Mouse (Mus musculus) forebrain, postnatal 0 days (tissue): ENCODE results near the gene Men1. TPM values are rescaled to one million over a fixed set of nuclear protein-coding genes. Genes with fewer than 3 reads are reported as not detected.

Experiments used
- ATAC-seq: fragments of 200-750 bp; cut with Nextera tagmentation; 2 replicates; pipeline ENCODE4 v1.8.0; 2017; ENCODE audit warnings: mild to moderate bottlenecking, moderate library complexity
- DNase-seq: peaks from one replicate; pipeline ENCODE4 v3.0.0-alpha.2; 2015
- H3K27ac ChIP-seq: fragments of 300-500 bp; sonication (generic); 2 replicates; pipeline ENCODE4 v1.5.1; 2014; ENCODE audit warnings: low read depth, mild to moderate bottlenecking, antibody characterized with exemption, low read length, moderate library complexity, mixed read lengths
- H3K27me3 ChIP-seq: fragments of 300-500 bp; sonication (generic); 2 replicates; pipeline ENCODE4 v1.6.1; 2014; ENCODE audit warnings: mild to moderate bottlenecking, low read length, mixed read lengths; ENCODE audit not compliant: insufficient read depth
- H3K36me3 ChIP-seq: fragments of 300-500 bp; sonication (generic); 2 replicates; pipeline ENCODE4 v1.6.1; 2014; ENCODE audit warnings: mild to moderate bottlenecking, moderate library complexity; ENCODE audit not compliant: insufficient read depth
- H3K4me1 ChIP-seq: fragments of 300-500 bp; sonication (generic); 2 replicates; pipeline ENCODE4 v1.6.1; 2014; ENCODE audit warnings: antibody characterized with exemption; ENCODE audit not compliant: insufficient read depth
- H3K4me2 ChIP-seq: fragments of 300-500 bp; sonication (generic); 2 replicates; pipeline ENCODE4 v1.6.1; 2014; ENCODE audit warnings: low read depth, mild to moderate bottlenecking, moderate library complexity
- H3K4me3 ChIP-seq: fragments of 300-500 bp; sonication (generic); 2 replicates; pipeline ENCODE4 v1.5.1; 2014; ENCODE audit warnings: low read depth, low read length, mixed read lengths
- H3K9ac ChIP-seq: fragments of 300-500 bp; sonication (generic); 2 replicates; pipeline ENCODE4 v1.6.1; 2014; ENCODE audit warnings: mild to moderate bottlenecking
- H3K9me3 ChIP-seq: fragments of 300-500 bp; sonication (generic); 2 replicates; pipeline ENCODE4 v1.6.1; 2016; ENCODE audit warnings: low read length
- CTCF ChIP-seq: sonication (generic); IDR thresholded peaks from 2 replicates; pipeline ENCODE4 v1.5.1; 2016; ENCODE audit warnings: antibody characterized with exemption, control low read depth, low read depth
- WGBS: fragments of 180-500 bp; shearing (Covaris S2); extraction: QIAGEN DNeasy Blood & Tissue Kit; methylation state at CpG from one replicate; pipeline ENCODE4 v1.1.7; 2014; 5-methylcytosine and 5-hydroxymethylcytosine counted together
- polyA plus RNA-seq: library from polyadenylated mRNA; unstranded; fragments of >200 nt; fragmentation: Nextera tagmentation; extraction: Ambion mirVana; gene quantifications from 2 replicates; pipeline ENCODE4 v1.2.1, GENCODE M21; 2015
- total RNA-seq: library from RNA; depleted of rRNA; stranded (reverse); fragments of >200 nt; gene quantifications from 2 replicates; pipeline ENCODE4 v1.2.3, GENCODE M21; 2014

Gene Men1
- total and polyA plus RNA-seq, 2 experiments from 2014 or later, result 60.5 to 60.9 TPM

GRCm38 (mm10) chr19:6343066-6343925 is 8.5 kb downstream of the Men1 start:
- no peak for TF ChIP-seq CTCF
- H3K4me2 ChIP-seq, result no peak overlapping the region
- DNase-seq (no peak), ATAC-seq (no peak)
- H3K9ac ChIP-seq, result no peak overlapping the region
- H3K36me3 ChIP-seq, result peaks cover 72% of the 10 kb centered on the region
- H3K4me1 ChIP-seq, result no peaks in the 10 kb centered on the region
- no peaks in the 10 kb centered on the region for H3K27me3 ChIP-seq
- H3K9me3 ChIP-seq, result no peaks in the 10 kb centered on the region
- H3K27ac ChIP-seq, result no peak overlapping the region
- WGBS, result 89% methylated on average over 19 of the region's 19 CpGs
- H3K4me3 ChIP-seq, result no peak overlapping the region

GRCm38 (mm10) chr19:6343996-6344395 is 9.2 kb downstream of the Men1 start:
- WGBS, result 88% methylated on average over 5 of the region's 5 CpGs
- no peak overlapping the region for H3K27ac ChIP-seq
- no peaks in the 10 kb centered on the region for H3K4me1 ChIP-seq
- no peak overlapping the region for H3K9ac ChIP-seq
- no peak for TF ChIP-seq CTCF
- no peaks in the 10 kb centered on the region for H3K27me3 ChIP-seq
- H3K9me3 ChIP-seq, result no peaks in the 10 kb centered on the region
- no peak overlapping the region for H3K4me2 ChIP-seq
- peaks cover 66% of the 10 kb centered on the region for H3K36me3 ChIP-seq
- ATAC-seq (no peak), DNase-seq (no peak)
- no peak overlapping the region for H3K4me3 ChIP-seq

- TF ChIP-seq CTCF, result no peak
- no peak for ATAC-seq
- Histone ChIP-seq H3K4me1 (no peaks in the 10 kb centered on the region), H3K9ac (no peak overlapping the region), H3K4me3 (no peak overlapping the region), H3K4me2 (no peak overlapping the region), H3K27ac (no peak overlapping the region), H3K36me3 (peaks cover 61% of the 10 kb centered on the region), H3K27me3 (no peaks in the 10 kb centered on the region), H3K9me3 (no peaks in the 10 kb centered on the region)
- 86% methylated on average over 5 of the region's 5 CpGs for WGBS
- DNase-seq, result no peak
Observed at GRCm38 (mm10) chr19:6346023-6346422, 11.2 kb downstream of the Men1 start.

GRCm38 (mm10) chr19:6346661-6347060 is 11.9 kb downstream of the Men1 start:
- Histone ChIP-seq H3K4me1 (no peaks in the 10 kb centered on the region), H3K4me3 (no peak overlapping the region), H3K9ac (no peak overlapping the region), H3K36me3 (peaks cover 62% of the 10 kb centered on the region), H3K4me2 (no peak overlapping the region), H3K9me3 (no peaks in the 10 kb centered on the region), H3K27ac (no peak overlapping the region), H3K27me3 (no peaks in the 10 kb centered on the region)
- no peak for TF ChIP-seq CTCF
- no peak for DNase-seq
- ATAC-seq, result no peak
- WGBS, result 90% methylated on average over 10 of the region's 10 CpGs

- WGBS, result 95% methylated on average over 4 of the region's 4 CpGs
- Histone ChIP-seq H3K27me3 (no peaks in the 10 kb centered on the region), H3K9ac (no peak overlapping the region), H3K4me3 (no peak overlapping the region), H3K36me3 (peaks cover 62% of the 10 kb centered on the region), H3K27ac (no peak overlapping the region), H3K4me2 (no peak overlapping the region), H3K9me3 (no peaks in the 10 kb centered on the region), H3K4me1 (no peaks in the 10 kb centered on the region)
- no peak for TF ChIP-seq CTCF
- ATAC-seq (no peak), DNase-seq (no peak)
Observed at GRCm38 (mm10) chr19:6347615-6348014, 12.8 kb downstream of the Men1 start.

GRCm38 (mm10) chr19:6348717-6349116 is 13.9 kb downstream of the Men1 start:
- no peaks in the 10 kb centered on the region for H3K27me3 ChIP-seq
- 81% methylated on average over 9 of the region's 9 CpGs for WGBS
- H3K9ac ChIP-seq, result no peak overlapping the region
- H3K4me2 ChIP-seq, result no peak overlapping the region
- TF ChIP-seq CTCF, result no peak
- H3K4me1 ChIP-seq, result no peaks in the 10 kb centered on the region
- no peak for DNase-seq
- no peaks in the 10 kb centered on the region for H3K9me3 ChIP-seq
- ATAC-seq, result no peak
- no peak overlapping the region for H3K4me3 ChIP-seq
- H3K27ac ChIP-seq, result no peak overlapping the region
- H3K36me3 ChIP-seq, result peaks cover 70% of the 10 kb centered on the region

GRCm38 (mm10) chr19:6349215-6349983 is 14.6 kb downstream of the Men1 start:
- no peak overlapping the region for H3K4me3 ChIP-seq
- no peak overlapping the region for H3K4me2 ChIP-seq
- no peaks in the 10 kb centered on the region for H3K9me3 ChIP-seq
- no peaks in the 10 kb centered on the region for H3K27me3 ChIP-seq
- no peak for DNase-seq
- no peak overlapping the region for H3K27ac ChIP-seq
- no peak for ATAC-seq
- no peak for TF ChIP-seq CTCF
- H3K4me1 ChIP-seq, result no peaks in the 10 kb centered on the region
- no peak overlapping the region for H3K9ac ChIP-seq
- WGBS, result 62% methylated on average over 14 of the region's 14 CpGs
- peaks cover 70% of the 10 kb centered on the region for H3K36me3 ChIP-seq
